Mouse (Mus musculus) E14TG2a.4 (cell line): ENCODE data around the gene Tmem121.

Experiments
- H3K27me3 ChIP-seq: 2 replicates; pipeline ENCODE4 v1.6.1; 2014; ENCODE audit warnings: low read length, control low read depth; ENCODE audit not compliant: insufficient read depth
- H3K36me3 ChIP-seq: 2 replicates; pipeline ENCODE4 v1.6.1; 2014; ENCODE audit warnings: low read length, control low read depth; ENCODE audit not compliant: insufficient read depth
- H3K4me1 ChIP-seq: replicated peaks from 2 replicates; pipeline ENCODE4 v1.6.1; 2014; ENCODE audit warnings: low read depth, low read length, control low read depth
- H3K4me3 ChIP-seq: replicated peaks from 2 replicates; pipeline ENCODE4 v1.5.1; 2014; ENCODE audit warnings: mild to moderate bottlenecking, low read length
- H3K9me3 ChIP-seq: 2 replicates; pipeline ENCODE4 v1.6.1; 2014; ENCODE audit warnings: low read length, control low read depth
- CTCF ChIP-seq: conservative IDR thresholded peaks from 2 replicates; pipeline ENCODE4 v1.5.1; 2014; ENCODE audit warnings: low read length
- NANOG ChIP-seq: IDR thresholded peaks from 2 replicates; pipeline ENCODE4 v1.6.1; 2014; ENCODE audit warnings: borderline replicate concordance, low read length, mixed read lengths
- POU5F1 ChIP-seq: IDR thresholded peaks from 2 replicates; pipeline ENCODE4 v1.6.1; 2014; ENCODE audit warnings: low read length, borderline replicate concordance

Gene Tmem121

GRCm38 (mm10) chr12:113153971-113154370, 31.8 kb upstream of the Tmem121 start:
- Histone ChIP-seq H3K9me3 (no peaks in the 10 kb centered on the region), H3K27me3 (peaks cover 39% of the 10 kb centered on the region), H3K4me3 (no peak overlapping the region; the same call in 1 of the 2 replicates), H3K4me1 (peaks cover 84% of the 10 kb centered on the region), H3K36me3 (peaks cover 27% of the 10 kb centered on the region)
- TF ChIP-seq CTCF (no peak), NANOG (no peak), POU5F1 (no peak)

DNA sequence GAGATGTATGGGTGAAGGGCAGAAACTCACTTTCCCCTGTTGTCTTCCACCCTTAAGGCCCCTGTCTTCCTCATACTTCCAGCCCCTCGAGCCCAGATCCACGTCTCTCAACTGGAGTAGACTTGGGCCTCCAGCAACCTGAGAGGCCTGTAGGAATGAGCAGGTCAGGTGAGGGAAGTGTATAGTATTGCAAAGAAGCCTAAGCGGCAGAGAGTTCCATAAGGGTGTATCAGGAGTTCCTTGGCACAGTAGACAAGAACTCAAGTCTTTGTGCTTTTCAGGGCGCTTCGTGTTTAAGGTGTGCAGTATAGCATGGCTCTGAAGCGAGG, 31.0 kb upstream of the Tmem121 start:
- peaks cover 32% of the 10 kb centered on the region for H3K36me3 ChIP-seq
- no peaks in the 10 kb centered on the region for H3K9me3 ChIP-seq
- peaks cover 82% of the 10 kb centered on the region for H3K4me1 ChIP-seq
- H3K27me3 ChIP-seq, result peaks cover 33% of the 10 kb centered on the region
- no peak for TF ChIP-seq NANOG
- peak overlapping the region; percentile 68 for H3K4me3 ChIP-seq

DNA sequence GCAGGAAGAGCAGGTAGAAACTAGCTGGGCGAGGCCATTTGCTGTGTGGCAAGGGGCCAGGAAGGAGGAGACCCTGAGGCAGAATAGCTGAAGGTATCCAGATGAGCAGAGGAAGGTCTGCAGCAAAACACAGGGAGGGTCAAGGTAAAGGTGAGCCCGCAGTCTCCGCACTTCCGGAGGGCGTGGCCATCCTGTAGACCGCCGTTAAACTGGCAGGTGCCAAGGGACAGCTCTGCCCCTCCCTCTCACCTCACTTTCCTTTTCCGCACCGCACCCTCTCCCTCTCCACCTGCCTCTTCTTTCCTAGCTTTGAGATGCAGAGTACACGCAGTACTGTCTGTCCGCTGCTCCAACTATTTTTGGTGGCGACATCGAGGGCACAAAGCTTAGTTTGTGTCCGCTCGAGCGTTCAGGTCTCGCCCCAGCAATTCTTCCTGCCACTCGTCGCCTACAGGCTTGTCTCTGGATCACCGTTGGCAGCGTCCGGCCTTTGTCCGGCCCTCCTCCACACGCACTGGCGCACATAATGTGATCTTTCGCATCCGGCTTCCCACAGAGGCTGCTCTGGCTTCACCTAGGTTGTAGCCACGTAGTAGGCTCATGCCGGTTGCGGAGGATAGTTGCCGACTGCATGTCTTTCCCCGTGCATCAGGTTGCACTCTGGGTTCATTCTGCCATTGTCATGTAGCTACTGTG, 30.5 kb upstream of the Tmem121 start:
- Histone ChIP-seq H3K27me3 (peaks cover 29% of the 10 kb centered on the region), H3K4me1 (peaks cover 82% of the 10 kb centered on the region), H3K4me3 (peak overlapping the region; percentile 68), H3K9me3 (no peaks in the 10 kb centered on the region), H3K36me3 (peaks cover 38% of the 10 kb centered on the region)
- TF ChIP-seq NANOG, result 0 out of 2 replicates have a peak, but pooled peaks have one; percentile 22
- no peak for TF ChIP-seq CTCF

DNA sequence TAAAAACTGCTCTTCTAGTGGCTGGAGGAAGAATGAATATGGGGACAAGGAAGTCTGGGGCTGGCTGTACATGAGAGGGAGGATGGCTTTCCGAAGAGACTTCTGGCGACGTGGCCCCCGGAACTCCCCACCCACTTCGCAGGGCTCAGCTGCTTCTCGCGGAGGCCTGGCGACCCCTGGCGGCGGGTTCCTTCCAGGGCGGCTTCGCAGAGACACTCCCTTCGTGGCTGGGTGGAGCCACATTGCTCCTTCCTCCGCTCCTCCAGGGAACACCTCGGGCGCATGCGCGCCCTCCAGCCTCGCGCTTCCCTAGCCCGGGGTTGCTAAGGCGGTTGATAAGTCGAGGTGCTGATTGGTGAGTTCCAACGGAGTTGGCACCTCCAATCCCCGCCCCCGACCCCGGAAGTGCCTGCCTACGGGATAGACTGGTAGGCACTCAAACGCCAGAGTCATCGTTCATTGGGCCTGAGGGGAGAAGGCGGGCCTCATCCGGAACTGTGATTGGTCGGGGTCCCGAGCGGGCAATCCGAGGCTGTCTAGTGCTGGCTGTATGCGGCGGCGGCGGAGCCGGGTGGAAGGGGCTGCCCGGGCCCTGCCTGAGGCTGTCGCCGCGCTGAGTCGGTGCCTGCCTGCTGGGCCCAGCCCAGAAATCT, 29.7 kb upstream of the Tmem121 start, which contains the start of gene Tedc1:
Tedc1 (plus strand) TSS at position 535 of the 653 bp plus-strand sequence.
- no peak for TF ChIP-seq POU5F1
- TF ChIP-seq CTCF, result peak; percentile 65
- no peak for TF ChIP-seq NANOG

DNA sequence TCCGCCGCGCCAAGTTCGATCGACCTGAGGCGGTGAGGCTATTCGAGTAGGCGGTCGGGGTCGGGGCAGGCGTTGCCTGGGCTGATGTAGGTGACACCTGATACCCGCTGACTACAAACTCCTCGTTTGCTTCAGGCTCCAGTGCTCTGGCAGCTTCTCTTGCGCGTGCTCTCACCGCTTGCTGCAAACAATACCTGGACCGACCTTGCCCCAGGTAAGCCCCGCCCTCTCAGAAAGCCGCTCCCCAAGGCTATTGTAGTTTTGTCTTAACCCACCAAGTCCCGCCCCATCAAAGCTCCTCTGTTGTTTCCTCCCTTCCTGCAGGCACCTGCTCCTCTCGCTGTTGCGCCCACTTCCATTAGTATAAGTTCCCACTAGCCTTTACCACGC, 29.2 kb upstream of the Tmem121 start:
- Histone ChIP-seq H3K36me3 (peaks cover 49% of the 10 kb centered on the region), H3K27me3 (peaks cover 16% of the 10 kb centered on the region), H3K4me3 (peak overlapping the region; percentile 88), H3K4me1 (peaks cover 81% of the 10 kb centered on the region), H3K9me3 (no peaks in the 10 kb centered on the region)
- TF ChIP-seq CTCF, result no peak
- no peak for TF ChIP-seq NANOG
- TF ChIP-seq POU5F1, result no peak

More for the DNA sequence above, 29.7 kb upstream of the Tmem121 start, which contains the start of gene Tedc1:
- peak within 1 kb of the TSS; percentile 88 for H3K4me3 ChIP-seq
- H3K4me1 ChIP-seq, result peaks cover 82% of the 10 kb centered on the region
- H3K9me3 ChIP-seq, result no peaks in the 10 kb centered on the region
- H3K36me3 ChIP-seq, result peaks cover 44% of the 10 kb centered on the region
- peaks cover 21% of the 10 kb centered on the region for H3K27me3 ChIP-seq

DNA sequence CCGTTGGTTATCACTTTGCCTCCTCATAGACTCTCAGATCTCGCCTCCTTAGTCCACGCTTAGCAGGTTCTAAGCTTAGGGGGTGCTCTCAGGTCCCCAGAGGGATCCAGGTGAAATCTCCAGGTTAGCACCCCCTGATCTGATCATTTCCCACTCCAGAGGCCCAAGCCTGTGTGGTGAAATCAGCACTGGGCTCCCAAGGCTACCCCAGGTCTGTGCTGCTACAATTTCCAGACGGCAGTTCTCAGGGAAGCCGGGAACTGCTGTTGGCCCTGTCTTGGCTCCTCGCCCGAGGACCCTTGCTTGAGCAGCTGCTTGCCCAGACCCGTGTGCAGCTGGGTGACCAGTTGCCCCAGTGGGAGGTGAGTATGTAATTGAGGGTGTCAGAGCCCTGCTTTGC, 28.7 kb upstream of the Tmem121 start:
- peaks cover 54% of the 10 kb centered on the region for H3K36me3 ChIP-seq
- TF ChIP-seq NANOG (no peak), CTCF (no peak), POU5F1 (no peak)
- peak overlapping the region; percentile 88 for H3K4me3 ChIP-seq
- H3K9me3 ChIP-seq, result no peaks in the 10 kb centered on the region
- H3K27me3 ChIP-seq, result peaks cover 12% of the 10 kb centered on the region
- H3K4me1 ChIP-seq, result peaks cover 80% of the 10 kb centered on the region

- H3K36me3 ChIP-seq, result peaks cover 59% of the 10 kb centered on the region
- no peaks in the 10 kb centered on the region for H3K9me3 ChIP-seq
- TF ChIP-seq POU5F1 (no peak), CTCF (no peak), NANOG (no peak)
- peak overlapping the region; percentile 88 for H3K4me3 ChIP-seq
- H3K27me3 ChIP-seq, result peaks cover 10% of the 10 kb centered on the region
- H3K4me1 ChIP-seq, result peaks cover 79% of the 10 kb centered on the region
Observed at GRCm38 (mm10) chr12:113157521-113157920, 28.2 kb upstream of the Tmem121 start.

- TF ChIP-seq CTCF, result no peak
- Histone ChIP-seq H3K4me1 (peaks cover 79% of the 10 kb centered on the region), H3K36me3 (peaks cover 63% of the 10 kb centered on the region), H3K4me3 (peak overlapping the region; percentile 88; the same call in 1 of the 2 replicates), H3K9me3 (no peaks in the 10 kb centered on the region), H3K27me3 (peaks cover 10% of the 10 kb centered on the region)
Observed at GRCm38 (mm10) chr12:113157971-113158370, 27.8 kb upstream of the Tmem121 start.
